Mouse (Mus musculus): Measurements from ENCODE around the gene Dnajb2. TPM values are rescaled to one million over a fixed set of nuclear protein-coding genes. Genes with fewer than 3 reads are reported as not detected.

The Dnajb2 gene
- polyA plus RNA-seq, 1 experiment from 2014 or later: 24.2 TPM

GRCm38 (mm10) chr1:75248041-75248772 lies 12.0 kb downstream of the Dnajb2 start:
- Histone ChIP-seq H3K27me3 (ENCODE audit: control insufficient read depth, insufficient read depth, low read length) (no peaks in the 10 kb centered on the region), H3K36me3 (ENCODE audit: control insufficient read depth, insufficient read depth, low read length) (peaks cover 10% of the 10 kb centered on the region; the same call in 1 of the 2 replicates), H3K27ac (replicated peaks) (peak overlapping the region; percentile 70), H3K4me1 (replicated peaks; ENCODE audit: control insufficient read depth, insufficient read depth) (peaks cover 8% of the 10 kb centered on the region; the same call in 1 of the 2 replicates), H3K9ac (ENCODE audit: low read length) (peak overlapping the region; percentile 31; the same call in 1 of the 2 replicates), H3K9me3 (ENCODE audit: control insufficient read depth, low read length) (no peaks in the 10 kb centered on the region), H3K4me2 (replicated peaks; ENCODE audit: low read depth) (no peak overlapping the region), H3K4me3 (ENCODE audit: low read depth, low read length) (no peak overlapping the region)
- TF ChIP-seq EP300 (optimal IDR thresholded peaks at IDR 0.05) (no peak), CTCF (IDR thresholded peaks at IDR 0.05; ENCODE audit: low read depth) (no peak)
- DNase-seq (ENCODE audit: low spot score): peak; percentile 76
- 42% methylated on average over 9 of the region's 9 CpGs for WGBS
- peak; percentile 83 for ATAC-seq (ENCODE audit: low FRiP score, low TSS enrichment)

GRCm38 (mm10) chr1:75250498-75250897 lies 14.3 kb downstream of the Dnajb2 start:
- TF ChIP-seq EP300 (optimal IDR thresholded peaks at IDR 0.05): no peak
- TF ChIP-seq CTCF (IDR thresholded peaks at IDR 0.05; ENCODE audit: low read depth): no peak
- no peaks in the 10 kb centered on the region for H3K36me3 ChIP-seq (ENCODE audit: control insufficient read depth, insufficient read depth, low read length)
- WGBS: 75% methylated on average over 3 of the region's 3 CpGs
- H3K4me1 ChIP-seq (replicated peaks; ENCODE audit: control insufficient read depth, insufficient read depth): peaks cover 8% of the 10 kb centered on the region; the same call in 1 of the 2 replicates
- no peaks in the 10 kb centered on the region for H3K9me3 ChIP-seq (ENCODE audit: control insufficient read depth, low read length)
- no peaks in the 10 kb centered on the region for H3K27me3 ChIP-seq (ENCODE audit: control insufficient read depth, insufficient read depth, low read length)
- ATAC-seq (ENCODE audit: low FRiP score, low TSS enrichment) (no peak), DNase-seq (ENCODE audit: low spot score) (no peak)
- no peak overlapping the region for H3K9ac ChIP-seq (ENCODE audit: low read length)
- H3K4me2 ChIP-seq (replicated peaks; ENCODE audit: low read depth): no peak overlapping the region
- no peak overlapping the region for H3K4me3 ChIP-seq (ENCODE audit: low read depth, low read length)
- H3K27ac ChIP-seq (replicated peaks): no peak overlapping the region

GRCm38 (mm10) chr1:75251112-75251970 lies 15.1 kb downstream of the Dnajb2 start:
- peak; percentile 68 for ATAC-seq (ENCODE audit: low FRiP score, low TSS enrichment)
- H3K27me3 ChIP-seq (ENCODE audit: control insufficient read depth, insufficient read depth, low read length): no peaks in the 10 kb centered on the region
- no peaks in the 10 kb centered on the region for H3K9me3 ChIP-seq (ENCODE audit: control insufficient read depth, low read length)
- peak overlapping the region; percentile 52 for H3K4me2 ChIP-seq (replicated peaks; ENCODE audit: low read depth)
- peak overlapping the region; percentile 41; the same call in 1 of the 2 replicates for H3K9ac ChIP-seq (ENCODE audit: low read length)
- H3K4me1 ChIP-seq (replicated peaks; ENCODE audit: control insufficient read depth, insufficient read depth): peaks cover 8% of the 10 kb centered on the region; the same call in 1 of the 2 replicates
- H3K27ac ChIP-seq (replicated peaks): 0 out of 2 replicates have a peak overlapping the region, but pooled peaks have one; percentile 35
- 2% methylated on average over 21 of the region's 22 CpGs for WGBS
- peak; percentile 92 for DNase-seq (ENCODE audit: low spot score)
- H3K36me3 ChIP-seq (ENCODE audit: control insufficient read depth, insufficient read depth, low read length): no peaks in the 10 kb centered on the region
- no peak for TF ChIP-seq EP300 (optimal IDR thresholded peaks at IDR 0.05)
- TF ChIP-seq CTCF (IDR thresholded peaks at IDR 0.05; ENCODE audit: low read depth): peak; percentile 91
- peak overlapping the region; percentile 22; the same call in 1 of the 2 replicates for H3K4me3 ChIP-seq (ENCODE audit: low read depth, low read length)

GRCm38 (mm10) chr1:75252308-75252707 lies 16.1 kb downstream of the Dnajb2 start:
- Histone ChIP-seq H3K27ac (replicated peaks) (no peak overlapping the region), H3K9ac (ENCODE audit: low read length) (no peak overlapping the region), H3K9me3 (ENCODE audit: control insufficient read depth, low read length) (no peaks in the 10 kb centered on the region), H3K4me2 (replicated peaks; ENCODE audit: low read depth) (no peak overlapping the region), H3K36me3 (ENCODE audit: control insufficient read depth, insufficient read depth, low read length) (no peaks in the 10 kb centered on the region), H3K4me3 (ENCODE audit: low read depth, low read length) (no peak overlapping the region), H3K27me3 (ENCODE audit: control insufficient read depth, insufficient read depth, low read length) (no peaks in the 10 kb centered on the region), H3K4me1 (replicated peaks; ENCODE audit: control insufficient read depth, insufficient read depth) (peaks cover 8% of the 10 kb centered on the region; the same call in 1 of the 2 replicates)
- 69% methylated on average over 13 of the region's 13 CpGs for WGBS
- ATAC-seq (ENCODE audit: low FRiP score, low TSS enrichment) (no peak), DNase-seq (ENCODE audit: low spot score) (no peak)
- TF ChIP-seq CTCF (IDR thresholded peaks at IDR 0.05; ENCODE audit: low read depth): no peak

- Histone ChIP-seq H3K27ac (replicated peaks) (no peak overlapping the region), H3K4me2 (replicated peaks; ENCODE audit: low read depth) (no peak overlapping the region), H3K9me3 (ENCODE audit: control insufficient read depth, low read length) (no peaks in the 10 kb centered on the region), H3K36me3 (ENCODE audit: control insufficient read depth, insufficient read depth, low read length) (no peaks in the 10 kb centered on the region), H3K4me3 (ENCODE audit: low read depth, low read length) (no peak overlapping the region), H3K4me1 (replicated peaks; ENCODE audit: control insufficient read depth, insufficient read depth) (peaks cover 4% of the 10 kb centered on the region; the same call in 1 of the 2 replicates), H3K9ac (ENCODE audit: low read length) (no peak overlapping the region), H3K27me3 (ENCODE audit: control insufficient read depth, insufficient read depth, low read length) (no peaks in the 10 kb centered on the region)
- 78% methylated on average over 16 of the region's 16 CpGs for WGBS
- TF ChIP-seq CTCF (IDR thresholded peaks at IDR 0.05; ENCODE audit: low read depth): peak; percentile 28; the same call in 1 of the 2 replicates
- TF ChIP-seq EP300 (optimal IDR thresholded peaks at IDR 0.05): no peak
- no peak for ATAC-seq (ENCODE audit: low FRiP score, low TSS enrichment)
- DNase-seq (ENCODE audit: low spot score): no peak
These were observed 16.8 kb downstream of the Dnajb2 start for GRCm38 (mm10) chr1:75253029-75253428.

All from stomach, postnatal 0 days (tissue).